Mouse (Mus musculus) stomach, embryonic 16.5 days (tissue): Measurements from ENCODE around the gene Cgrrf1. TPM values are rescaled to one million over a fixed set of nuclear protein-coding genes. Genes with fewer than 3 reads are reported as not detected.
A peak's percentile ranks its signal among the peaks of the same experiment; 100 is the strongest.

Source experiments
- ATAC-seq: fragments of 200-750 bp; cut with Nextera tagmentation; 2 replicates; pipeline ENCODE4 v1.8.0; 2017; ENCODE audit warnings: moderate number of reproducible peaks, moderate TSS enrichment; ENCODE audit not compliant: insufficient read depth, low FRiP score
- H3K27ac ChIP-seq: fragments of 300-500 bp; sonication (generic); 2 replicates; pipeline ENCODE4 v1.5.1; 2014; ENCODE audit warnings: low read length
- H3K27me3 ChIP-seq: fragments of 300-500 bp; sonication (generic); 2 replicates; pipeline ENCODE4 v1.6.1; 2014; ENCODE audit warnings: low read length, control low read depth, mixed read lengths; ENCODE audit not compliant: control insufficient read depth, insufficient read depth
- H3K36me3 ChIP-seq: fragments of 300-500 bp; sonication (generic); 2 replicates; pipeline ENCODE4 v1.6.1; 2014; ENCODE audit warnings: low read length; ENCODE audit not compliant: control insufficient read depth, insufficient read depth
- H3K4me1 ChIP-seq: fragments of 300-500 bp; sonication (generic); 2 replicates; pipeline ENCODE4 v1.6.1; 2014; ENCODE audit warnings: low read length, control low read depth, mixed read lengths; ENCODE audit not compliant: control insufficient read depth, insufficient read depth
- H3K4me2 ChIP-seq: fragments of 300-500 bp; sonication (generic); 2 replicates; pipeline ENCODE4 v1.6.1; 2014; ENCODE audit warnings: low read depth, low read length, mixed read lengths
- H3K4me3 ChIP-seq: fragments of 300-500 bp; sonication (generic); replicated peaks from 2 replicates; pipeline ENCODE4 v1.5.1; 2014; ENCODE audit warnings: mild to moderate bottlenecking, low read length
- H3K9ac ChIP-seq: fragments of 300-500 bp; sonication (generic); 2 replicates; pipeline ENCODE4 v1.6.1; 2014; ENCODE audit warnings: low read length
- H3K9me3 ChIP-seq: fragments of 300-500 bp; sonication (generic); replicated peaks from 2 replicates; pipeline ENCODE4 v1.6.1; 2016; ENCODE audit warnings: low read length, control low read depth; ENCODE audit not compliant: control insufficient read depth
- WGBS: fragments of 180-500 bp; shearing (Covaris S2); extraction: QIAGEN DNeasy Blood & Tissue Kit; methylation state at CpG from one replicate; pipeline ENCODE4 v1.1.7; 2014; 5-methylcytosine and 5-hydroxymethylcytosine counted together
- polyA plus RNA-seq: library from polyadenylated mRNA; unstranded; fragments of >200 nt; fragmentation: Nextera tagmentation; extraction: Ambion mirVana; gene quantifications from 2 replicates; pipeline ENCODE4 v1.2.1, GENCODE M21; 2015

The Cgrrf1 gene
- polyA plus RNA-seq, 1 experiment from 2014 or later: 25.0 TPM

GRCm38 (mm10) chr14:46845706-46846105, 13.8 kb downstream of the Cgrrf1 start:
- Histone ChIP-seq H3K9ac (no peak overlapping the region), H3K4me2 (no peak overlapping the region), H3K27ac (no peak overlapping the region), H3K4me3 (no peak overlapping the region), H3K4me1 (no peaks in the 10 kb centered on the region), H3K36me3 (peaks cover 5% of the 10 kb centered on the region; the same call in 1 of the 2 replicates), H3K9me3 (no peaks in the 10 kb centered on the region), H3K27me3 (no peaks in the 10 kb centered on the region)
- WGBS: 91% methylated on average over 11 of the region's 11 CpGs
- no peak for ATAC-seq

- Histone ChIP-seq H3K4me3 (no peak overlapping the region), H3K27ac (no peak overlapping the region), H3K27me3 (no peaks in the 10 kb centered on the region), H3K9me3 (no peaks in the 10 kb centered on the region), H3K9ac (no peak overlapping the region), H3K36me3 (peaks cover 5% of the 10 kb centered on the region; the same call in 1 of the 2 replicates), H3K4me2 (no peak overlapping the region), H3K4me1 (no peaks in the 10 kb centered on the region)
- ATAC-seq: no peak
- 79% methylated on average over 4 of the region's 4 CpGs for WGBS
Observed at GRCm38 (mm10) chr14:46848063-46848590, 16.2 kb downstream of the Cgrrf1 start.

- H3K36me3 ChIP-seq: peaks cover 5% of the 10 kb centered on the region; the same call in 1 of the 2 replicates
- no peaks in the 10 kb centered on the region for H3K4me1 ChIP-seq
- H3K9ac ChIP-seq: no peak overlapping the region
- no peak overlapping the region for H3K4me3 ChIP-seq
- WGBS: 81% methylated on average over 5 of the region's 5 CpGs
- no peaks in the 10 kb centered on the region for H3K9me3 ChIP-seq
- ATAC-seq: no peak
- H3K27ac ChIP-seq: no peak overlapping the region
- no peaks in the 10 kb centered on the region for H3K27me3 ChIP-seq
- H3K4me2 ChIP-seq: no peak overlapping the region
Observed at GRCm38 (mm10) chr14:46848736-46849135, 16.8 kb downstream of the Cgrrf1 start.

GRCm38 (mm10) chr14:46849769-46850168, 17.8 kb downstream of the Cgrrf1 start:
- no peak overlapping the region for H3K9ac ChIP-seq
- no peaks in the 10 kb centered on the region for H3K27me3 ChIP-seq
- no peaks in the 10 kb centered on the region for H3K9me3 ChIP-seq
- no peaks in the 10 kb centered on the region for H3K4me1 ChIP-seq
- ATAC-seq: no peak
- H3K4me3 ChIP-seq: no peak overlapping the region
- peaks cover 5% of the 10 kb centered on the region; the same call in 1 of the 2 replicates for H3K36me3 ChIP-seq
- H3K4me2 ChIP-seq: no peak overlapping the region
- 90% methylated on average over 1 of the region's 1 CpGs for WGBS
- H3K27ac ChIP-seq: no peak overlapping the region

- H3K27me3 ChIP-seq: no peaks in the 10 kb centered on the region
- H3K4me3 ChIP-seq: no peak overlapping the region
- H3K36me3 ChIP-seq: no peaks in the 10 kb centered on the region
- H3K9me3 ChIP-seq: no peaks in the 10 kb centered on the region
- no peak for ATAC-seq
- 79% methylated on average over 11 of the region's 11 CpGs for WGBS
- no peak overlapping the region for H3K9ac ChIP-seq
- H3K27ac ChIP-seq: no peak overlapping the region
- H3K4me2 ChIP-seq: no peak overlapping the region
- H3K4me1 ChIP-seq: no peaks in the 10 kb centered on the region
Observed at GRCm38 (mm10) chr14:46853677-46854076, 21.8 kb downstream of the Cgrrf1 start.

- Histone ChIP-seq H3K4me3 (no peak overlapping the region), H3K27ac (no peak overlapping the region), H3K4me2 (no peak overlapping the region), H3K36me3 (no peaks in the 10 kb centered on the region), H3K4me1 (no peaks in the 10 kb centered on the region), H3K9ac (no peak overlapping the region), H3K9me3 (no peaks in the 10 kb centered on the region), H3K27me3 (no peaks in the 10 kb centered on the region)
- no peak for ATAC-seq
- 85% methylated on average over 5 of the region's 5 CpGs for WGBS
Observed at GRCm38 (mm10) chr14:46862922-46863321, 31.0 kb downstream of the Cgrrf1 start.

- WGBS: 12% methylated on average over 10 of the region's 10 CpGs
- ATAC-seq: no peak
Observed at GRCm38 (mm10) chr14:46880935-46881334, 49.0 kb downstream of the Cgrrf1 start.

GRCm38 (mm10) chr14:46881581-46882430, 49.9 kb downstream of the Cgrrf1 start:
- H3K27me3 ChIP-seq: no peaks in the 10 kb centered on the region
- H3K9ac ChIP-seq: peak overlapping the region; percentile 84
- no peaks in the 10 kb centered on the region for H3K9me3 ChIP-seq
- ATAC-seq: peak; percentile 10; the same call in 1 of the 2 replicates
- 7% methylated on average over 40 of the region's 40 CpGs for WGBS
- H3K4me3 ChIP-seq: peak overlapping the region; percentile 72
- H3K4me1 ChIP-seq: peaks cover 8% of the 10 kb centered on the region
- peak overlapping the region; percentile 94 for H3K27ac ChIP-seq
- peak overlapping the region; percentile 98 for H3K4me2 ChIP-seq
- no peaks in the 10 kb centered on the region for H3K36me3 ChIP-seq

More at GRCm38 (mm10) chr14:46880935-46881334, 49.0 kb downstream of the Cgrrf1 start:
- Histone ChIP-seq H3K4me3 (no peak overlapping the region), H3K9me3 (no peaks in the 10 kb centered on the region), H3K4me2 (peak overlapping the region; percentile 98; the same call in 1 of the 2 replicates), H3K27me3 (no peaks in the 10 kb centered on the region), H3K4me1 (peaks cover 4% of the 10 kb centered on the region; the same call in 1 of the 2 replicates), H3K27ac (no peak overlapping the region), H3K9ac (no peak overlapping the region), H3K36me3 (no peaks in the 10 kb centered on the region)

GRCm38 (mm10) chr14:46882431-46883067, 50.6 kb downstream of the Cgrrf1 start, which contains the start of gene Samd4:
Samd4 (plus strand) TSS chr14:46882854.
- no peaks in the 10 kb centered on the region for H3K27me3 ChIP-seq
- WGBS: under 1% methylated on average over 54 of the region's 54 CpGs
- peak within 1 kb of the TSS; percentile 98 for H3K4me2 ChIP-seq
- peaks cover 8% of the 10 kb centered on the region for H3K4me1 ChIP-seq
- peak within 1 kb of the TSS; percentile 84 for H3K9ac ChIP-seq
- ATAC-seq: peak; percentile 81
- no peaks in the 10 kb centered on the region for H3K9me3 ChIP-seq
- H3K4me3 ChIP-seq: peak within 1 kb of the TSS; percentile 72
- peak within 1 kb of the TSS; percentile 94 for H3K27ac ChIP-seq
- no peaks in the 10 kb centered on the region for H3K36me3 ChIP-seq
